Mouse (Mus musculus) inflammation-experienced regulatory T-cells, adult 6 months (primary cell): Measurements from ENCODE around the gene Efcab2. TPM values are rescaled to one million over a fixed set of nuclear protein-coding genes. Genes with fewer than 3 reads are reported as not detected.

Experiments used
- polyA plus RNA-seq, 3 experiments: library from polyadenylated mRNA; unstranded; fragments of 100-300 nt; shearing (Covaris generic); gene quantifications; one replicate each; pipeline ENCODE4 v1.2.1; 2017

The Efcab2 gene
- polyA plus RNA-seq, 3 experiments from 2014 or later: 3.3 to 6.2 (median 3.6) TPM

Other genes starting within 250 kb of the Efcab2 start
- 10 to 100 TPM in 1 of 3 experiments, 1 to 10 TPM in 2; 8.0 to 10.3 (median 8.3) TPM for gene Desi2, start 218.7 kb upstream of the Efcab2 start, polyA plus RNA-seq
- 100 to 1,000 TPM; 177 to 251 (median 244) TPM for gene Cox20, start 87.0 kb upstream of the Efcab2 start, polyA plus RNA-seq
- 100 to 1,000 TPM in 2 of 3 experiments, 10 to 100 TPM in 1; 89.8 to 166 (median 118) TPM for gene Hnrnpu, start 68.3 kb upstream of the Efcab2 start, polyA plus RNA-seq
- not detected for gene Kif26b, start 123.0 kb downstream of the Efcab2 start, polyA plus RNA-seq